Mouse (Mus musculus): ENCODE measurements around the gene Sult2a8. TPM values are rescaled to one million over a fixed set of nuclear protein-coding genes. Genes with fewer than 3 reads are reported as not detected.
"Not testable (repeated sequence)": the region's sequence is repeated elsewhere in the genome, so short reads cannot be mapped to it uniquely, and the experiment has no call there.

Gene Sult2a8
- 0.22 TPM in 1 of 2 replicates, not detected in the other for polyA plus RNA-seq (2015; fragmentation: Nextera tagmentation; extraction: Ambion mirVana)

- H3K27ac ChIP-seq, result no peak within 1 kb of the TSS
- H3K4me2 ChIP-seq, result no peak within 1 kb of the TSS
- 53% methylated on average over 3 of the region's 3 CpGs for WGBS
- no peak within 1 kb of the TSS for H3K4me3 ChIP-seq
- no peak within 1 kb of the TSS for H3K9ac ChIP-seq
- H3K9me3 ChIP-seq, result no peaks in the 10 kb centered on the region; the same call in 1 of the 2 replicates
- no peaks in the 10 kb centered on the region for H3K36me3 ChIP-seq
- ATAC-seq (ENCODE audit: borderline replicate concordance, extremely low read depth, low FRiP score, low TSS enrichment), result no peak
- H3K4me1 ChIP-seq, result no peaks in the 10 kb centered on the region
- no peaks in the 10 kb centered on the region for H3K27me3 ChIP-seq
Observed at GRCm38 (mm10) chr7:14446534-14446933, at the start of gene Sult2a8. Sult2a8 (minus strand) TSS chr7:14446769.

- Histone ChIP-seq H3K27me3 (no peaks in the 10 kb centered on the region), H3K9ac (no peak within 1 kb of the TSS), H3K4me3 (no peak within 1 kb of the TSS), H3K4me2 (no peak within 1 kb of the TSS), H3K27ac (no peak within 1 kb of the TSS), H3K36me3 (no peaks in the 10 kb centered on the region), H3K9me3 (0 out of 2 replicates have a peak, but pooled peaks cover 9% of the 10 kb centered on the region), H3K4me1 (no peaks in the 10 kb centered on the region)
- ATAC-seq (ENCODE audit: borderline replicate concordance, extremely low read depth, low FRiP score, low TSS enrichment), result no peak
- WGBS, result 86% methylated on average over 4 of the region's 4 CpGs
Observed at GRCm38 (mm10) chr7:14494130-14494529, 47.6 kb upstream of the Sult2a8 start, which contains the start of gene Sult2a7. Sult2a7 (minus strand) TSS chr7:14494230.

GRCm38 (mm10) chr7:14492886-14493285 lies 46.3 kb upstream of the Sult2a8 start:
- Histone ChIP-seq H3K27ac (no peak overlapping the region), H3K4me3 (no peak overlapping the region), H3K36me3 (no peaks in the 10 kb centered on the region), H3K4me1 (no peaks in the 10 kb centered on the region), H3K4me2 (no peak overlapping the region), H3K9me3 (0 out of 2 replicates have a peak, but pooled peaks cover 9% of the 10 kb centered on the region), H3K27me3 (no peaks in the 10 kb centered on the region), H3K9ac (no peak overlapping the region)
- 66% methylated on average over 3 of the region's 3 CpGs for WGBS
- ATAC-seq (ENCODE audit: borderline replicate concordance, extremely low read depth, low FRiP score, low TSS enrichment), result no peak

GRCm38 (mm10) chr7:14439581-14439980 lies 7.0 kb downstream of the Sult2a8 start:
- Histone ChIP-seq H3K4me1 (no peaks in the 10 kb centered on the region), H3K9ac (no peak overlapping the region), H3K36me3 (no peaks in the 10 kb centered on the region), H3K4me2 (no peak overlapping the region), H3K27ac (no peak overlapping the region), H3K9me3 (no peaks in the 10 kb centered on the region; the same call in 1 of the 2 replicates), H3K27me3 (no peaks in the 10 kb centered on the region), H3K4me3 (no peak overlapping the region)
- no peak for ATAC-seq (ENCODE audit: borderline replicate concordance, extremely low read depth, low FRiP score, low TSS enrichment)

GRCm38 (mm10) chr7:14438484-14438883 lies 8.1 kb downstream of the Sult2a8 start:
- no peaks in the 10 kb centered on the region for H3K36me3 ChIP-seq
- no peaks in the 10 kb centered on the region; the same call in none of the 2 replicates for H3K9me3 ChIP-seq
- no peaks in the 10 kb centered on the region for H3K27me3 ChIP-seq
- no peak for ATAC-seq (ENCODE audit: borderline replicate concordance, extremely low read depth, low FRiP score, low TSS enrichment)
- H3K4me3 ChIP-seq, result no peak overlapping the region
- H3K27ac ChIP-seq, result no peak overlapping the region
- no peak overlapping the region for H3K9ac ChIP-seq
- WGBS, result 73% methylated on average over 1 of the region's 1 CpGs
- H3K4me1 ChIP-seq, result no peaks in the 10 kb centered on the region
- H3K4me2 ChIP-seq, result no peak overlapping the region

- no peaks in the 10 kb centered on the region for H3K27me3 ChIP-seq
- H3K36me3 ChIP-seq, result no peaks in the 10 kb centered on the region
- no peak overlapping the region for H3K4me2 ChIP-seq
- H3K9ac ChIP-seq, result no peak overlapping the region
- H3K27ac ChIP-seq, result no peak overlapping the region
- 81% methylated on average over 2 of the region's 2 CpGs for WGBS
- no peaks in the 10 kb centered on the region for H3K4me1 ChIP-seq
- H3K4me3 ChIP-seq, result no peak overlapping the region
- ATAC-seq (ENCODE audit: borderline replicate concordance, extremely low read depth, low FRiP score, low TSS enrichment), result no peak
- no peaks in the 10 kb centered on the region; the same call in none of the 2 replicates for H3K9me3 ChIP-seq
Observed at GRCm38 (mm10) chr7:14438029-14438428, 8.5 kb downstream of the Sult2a8 start.

- H3K4me3 ChIP-seq; H3K36me3 ChIP-seq; H3K4me1 ChIP-seq; H3K9me3 ChIP-seq; ATAC-seq (ENCODE audit: borderline replicate concordance, extremely low read depth, low FRiP score, low TSS enrichment); H3K9ac ChIP-seq; H3K4me2 ChIP-seq; H3K27me3 ChIP-seq; H3K27ac ChIP-seq: not testable (repeated sequence)
Observed at GRCm38 (mm10) chr7:14399363-14399762, 47.2 kb downstream of the Sult2a8 start.

GRCm38 (mm10) chr7:14396462-14396861 lies 50.1 kb downstream of the Sult2a8 start:
- no peak overlapping the region for H3K4me2 ChIP-seq
- no peak for ATAC-seq (ENCODE audit: borderline replicate concordance, extremely low read depth, low FRiP score, low TSS enrichment)
- no peaks in the 10 kb centered on the region for H3K4me1 ChIP-seq
- no peaks in the 10 kb centered on the region for H3K36me3 ChIP-seq
- H3K4me3 ChIP-seq, result no peak overlapping the region
- no peak overlapping the region for H3K9ac ChIP-seq
- H3K27ac ChIP-seq, result no peak overlapping the region
- H3K9me3 ChIP-seq, result peaks cover 4% of the 10 kb centered on the region; the same call in 1 of the 2 replicates
- H3K27me3 ChIP-seq, result no peaks in the 10 kb centered on the region

Other genes with a start within 250 kb of the Sult2a8 start
- gene Sult2a6, start 191.9 kb downstream of the Sult2a8 start, polyA plus RNA-seq (2015; fragmentation: Nextera tagmentation; extraction: Ambion mirVana), result not detected in 2 replicates
- gene Obox8, start 113.2 kb downstream of the Sult2a8 start, polyA plus RNA-seq (2015; fragmentation: Nextera tagmentation; extraction: Ambion mirVana), result not detected in 2 replicates
- not detected in 2 replicates for gene Sult2a7, start 47.5 kb upstream of the Sult2a8 start, polyA plus RNA-seq (2015; fragmentation: Nextera tagmentation; extraction: Ambion mirVana)
- 0.16 and 0.30 TPM in 2 replicates for gene Vmn1r90, start 116.7 kb upstream of the Sult2a8 start, polyA plus RNA-seq (2015; fragmentation: Nextera tagmentation; extraction: Ambion mirVana)
- gene Obox7, start 212.7 kb upstream of the Sult2a8 start, polyA plus RNA-seq (2015; fragmentation: Nextera tagmentation; extraction: Ambion mirVana), result not detected in 2 replicates

All from lung, embryonic 15.5 days (tissue).